Mouse (Mus musculus) neural tube, embryonic 12.5 days (tissue): ENCODE data around the gene Psmc6. TPM values are rescaled to one million over a fixed set of nuclear protein-coding genes. Genes with fewer than 3 reads are reported as not detected.

Source experiments
- ATAC-seq: fragments of 200-750 bp; cut with Nextera tagmentation; 2 replicates; pipeline ENCODE4 v1.8.0; 2017; ENCODE audit warnings: low read depth, mild to moderate bottlenecking, moderate TSS enrichment, moderate library complexity; ENCODE audit not compliant: low FRiP score
- H3K27ac ChIP-seq: fragments of 300-500 bp; sonication (generic); 2 replicates; pipeline ENCODE4 v1.5.1; 2016
- H3K27me3 ChIP-seq: fragments of 300-500 bp; sonication (generic); replicated peaks from 2 replicates; pipeline ENCODE4 v1.6.1; 2016; ENCODE audit warnings: mild to moderate bottlenecking
- H3K36me3 ChIP-seq: fragments of 300-500 bp; sonication (generic); 2 replicates; pipeline ENCODE4 v1.6.1; 2016; ENCODE audit warnings: mild to moderate bottlenecking
- H3K4me1 ChIP-seq: fragments of 300-500 bp; sonication (generic); 2 replicates; pipeline ENCODE4 v1.6.1; 2016
- H3K4me2 ChIP-seq: fragments of 300-500 bp; sonication (generic); replicated peaks from 2 replicates; pipeline ENCODE4 v1.6.1; 2016; ENCODE audit warnings: mild to moderate bottlenecking
- H3K4me3 ChIP-seq: fragments of 300-500 bp; sonication (generic); 2 replicates; pipeline ENCODE4 v1.5.1; 2016
- H3K9ac ChIP-seq: fragments of 300-500 bp; sonication (generic); 2 replicates; pipeline ENCODE4 v1.6.1; 2016; ENCODE audit warnings: mild to moderate bottlenecking
- H3K9me3 ChIP-seq: fragments of 300-500 bp; sonication (generic); 2 replicates; pipeline ENCODE4 v1.6.1; 2016; ENCODE audit warnings: mild to moderate bottlenecking
- WGBS: fragments of 180-500 bp; shearing (Covaris S2); methylation state at CpG from one replicate; pipeline ENCODE4 v1.1.7; 2016; 5-methylcytosine and 5-hydroxymethylcytosine counted together
- polyA plus RNA-seq: library from polyadenylated mRNA; unstranded; fragments of >200 nt; fragmentation: Nextera tagmentation; extraction: Ambion mirVana; gene quantifications from 2 replicates; pipeline ENCODE4 v1.2.1, GENCODE M21; 2016

Gene Psmc6
- polyA plus RNA-seq, result 202 and 219 TPM in 2 replicates

- Histone ChIP-seq H3K27ac (peak within 1 kb of the TSS; percentile 80), H3K4me3 (peak within 1 kb of the TSS; percentile 75), H3K9me3 (no peaks in the 10 kb centered on the region), H3K4me2 (peak within 1 kb of the TSS; percentile 60), H3K36me3 (peaks cover 22% of the 10 kb centered on the region), H3K4me1 (peaks cover 6% of the 10 kb centered on the region), H3K9ac (peak within 1 kb of the TSS; percentile 87), H3K27me3 (no peaks in the 10 kb centered on the region)
- ATAC-seq, result peak; percentile 96
- WGBS, result under 1% methylated on average over 44 of the region's 44 CpGs
Measured at GRCm38 (mm10) chr14:45329589-45330181, at the start of gene Psmc6. Psmc6 (plus strand) TSS chr14:45329788.

- no peaks in the 10 kb centered on the region for H3K4me1 ChIP-seq
- no peaks in the 10 kb centered on the region for H3K9me3 ChIP-seq
- no peak overlapping the region for H3K27ac ChIP-seq
- ATAC-seq, result no peak
- no peak overlapping the region for H3K4me2 ChIP-seq
- 91% methylated on average over 3 of the region's 3 CpGs for whole genome bisulfite sequencing
- H3K27me3 ChIP-seq, result no peaks in the 10 kb centered on the region
- H3K36me3 ChIP-seq, result peaks cover 19% of the 10 kb centered on the region
- no peak overlapping the region for H3K9ac ChIP-seq
- H3K4me3 ChIP-seq, result no peak overlapping the region
Measured at GRCm38 (mm10) chr14:45282066-45282465, 47.5 kb upstream of the Psmc6 start.

- no peak overlapping the region for H3K27ac ChIP-seq
- H3K4me3 ChIP-seq, result no peak overlapping the region
- H3K9me3 ChIP-seq, result no peaks in the 10 kb centered on the region
- H3K4me2 ChIP-seq, result no peak overlapping the region
- ATAC-seq, result no peak
- H3K27me3 ChIP-seq, result no peaks in the 10 kb centered on the region
- no peak overlapping the region for H3K9ac ChIP-seq
- 84% methylated on average over 4 of the region's 4 CpGs for WGBS
- peaks cover 3% of the 10 kb centered on the region; the same call in 1 of the 2 replicates for H3K36me3 ChIP-seq
- H3K4me1 ChIP-seq, result no peaks in the 10 kb centered on the region
Measured at GRCm38 (mm10) chr14:45291608-45292007, 38.0 kb upstream of the Psmc6 start.

- Histone ChIP-seq H3K36me3 (peaks cover 22% of the 10 kb centered on the region), H3K9ac (no peak overlapping the region), H3K4me2 (no peak overlapping the region), H3K27me3 (no peaks in the 10 kb centered on the region), H3K27ac (no peak overlapping the region), H3K4me1 (no peaks in the 10 kb centered on the region), H3K4me3 (no peak overlapping the region), H3K9me3 (no peaks in the 10 kb centered on the region)
- 57% methylated on average over 4 of the region's 4 CpGs for WGBS
- ATAC-seq, result peak; percentile 77
Measured at GRCm38 (mm10) chr14:45303939-45304338, 25.6 kb upstream of the Psmc6 start.

- ATAC-seq, result peak; percentile 39
Measured at GRCm38 (mm10) chr14:45304389-45304788, 25.2 kb upstream of the Psmc6 start.

GRCm38 (mm10) chr14:45305852-45306251, 23.7 kb upstream of the Psmc6 start:
- no peak for ATAC-seq
- H3K4me2 ChIP-seq, result no peak overlapping the region
- H3K27me3 ChIP-seq, result no peaks in the 10 kb centered on the region
- H3K36me3 ChIP-seq, result peaks cover 8% of the 10 kb centered on the region
- H3K4me3 ChIP-seq, result no peak overlapping the region
- H3K9ac ChIP-seq, result no peak overlapping the region
- WGBS, result 90% methylated on average over 5 of the region's 5 CpGs
- H3K27ac ChIP-seq, result no peak overlapping the region
- H3K9me3 ChIP-seq, result no peaks in the 10 kb centered on the region
- H3K4me1 ChIP-seq, result no peaks in the 10 kb centered on the region

More at GRCm38 (mm10) chr14:45304389-45304788, 25.2 kb upstream of the Psmc6 start:
- no peaks in the 10 kb centered on the region for H3K27me3 ChIP-seq
- H3K4me3 ChIP-seq, result no peak overlapping the region
- 71% methylated on average over 4 of the region's 4 CpGs for WGBS
- H3K9me3 ChIP-seq, result no peaks in the 10 kb centered on the region
- no peak overlapping the region for H3K27ac ChIP-seq
- no peak overlapping the region for H3K4me2 ChIP-seq
- H3K9ac ChIP-seq, result no peak overlapping the region
- no peaks in the 10 kb centered on the region for H3K4me1 ChIP-seq
- H3K36me3 ChIP-seq, result peaks cover 17% of the 10 kb centered on the region

- Histone ChIP-seq H3K9ac (no peak overlapping the region), H3K36me3 (no peaks in the 10 kb centered on the region; the same call in 1 of the 2 replicates), H3K27me3 (no peaks in the 10 kb centered on the region), H3K27ac (no peak overlapping the region), H3K4me3 (no peak overlapping the region), H3K9me3 (no peaks in the 10 kb centered on the region), H3K4me2 (no peak overlapping the region), H3K4me1 (no peaks in the 10 kb centered on the region)
- 94% methylated on average over 8 of the region's 8 CpGs for WGBS
- ATAC-seq, result no peak
Measured at GRCm38 (mm10) chr14:45307630-45308328, 21.8 kb upstream of the Psmc6 start.

- no peak for ATAC-seq
Measured at GRCm38 (mm10) chr14:45309646-45310045, 19.9 kb upstream of the Psmc6 start.

GRCm38 (mm10) chr14:45310101-45310500, 19.5 kb upstream of the Psmc6 start:
- ATAC-seq, result no peak
- Histone ChIP-seq H3K27me3 (no peaks in the 10 kb centered on the region), H3K4me2 (no peak overlapping the region), H3K4me3 (no peak overlapping the region), H3K9ac (no peak overlapping the region), H3K4me1 (no peaks in the 10 kb centered on the region), H3K27ac (no peak overlapping the region), H3K36me3 (no peaks in the 10 kb centered on the region; the same call in 1 of the 2 replicates), H3K9me3 (no peaks in the 10 kb centered on the region)
- WGBS, result 91% methylated on average over 14 of the region's 14 CpGs

More at GRCm38 (mm10) chr14:45309646-45310045, 19.9 kb upstream of the Psmc6 start:
- Histone ChIP-seq H3K4me1 (no peaks in the 10 kb centered on the region), H3K27ac (no peak overlapping the region), H3K4me2 (no peak overlapping the region), H3K36me3 (no peaks in the 10 kb centered on the region; the same call in 1 of the 2 replicates), H3K9me3 (no peaks in the 10 kb centered on the region), H3K9ac (no peak overlapping the region), H3K4me3 (no peak overlapping the region), H3K27me3 (no peaks in the 10 kb centered on the region)
- 92% methylated on average over 13 of the region's 13 CpGs for WGBS

GRCm38 (mm10) chr14:45316927-45317326, 12.7 kb upstream of the Psmc6 start:
- peak overlapping the region; percentile 89; the same call in 1 of the 2 replicates for H3K4me3 ChIP-seq
- 0 out of 2 replicates have a peak overlapping the region, but pooled peaks have one; percentile 29 for H3K9ac ChIP-seq
- no peak for ATAC-seq
- H3K9me3 ChIP-seq, result no peaks in the 10 kb centered on the region
- H3K27ac ChIP-seq, result no peak overlapping the region
- H3K4me2 ChIP-seq, result peak overlapping the region; percentile 69
- no peaks in the 10 kb centered on the region for H3K36me3 ChIP-seq
- WGBS, result 80% methylated on average over 5 of the region's 5 CpGs
- peaks cover 11% of the 10 kb centered on the region for H3K4me1 ChIP-seq
- 0 out of 2 replicates have a peak, but pooled peaks cover under 1% of the 10 kb centered on the region for H3K27me3 ChIP-seq

GRCm38 (mm10) chr14:45317921-45318411, 11.6 kb upstream of the Psmc6 start:
- WGBS, result under 1% methylated on average over 38 of the region's 38 CpGs
- peak; percentile 79 for ATAC-seq
- Histone ChIP-seq H3K4me3 (peak overlapping the region; percentile 89), H3K27ac (peak overlapping the region; percentile 79; the same call in 1 of the 2 replicates), H3K9me3 (no peaks in the 10 kb centered on the region), H3K4me2 (peak overlapping the region; percentile 69), H3K9ac (peak overlapping the region; percentile 90), H3K36me3 (no peaks in the 10 kb centered on the region), H3K27me3 (0 out of 2 replicates have a peak, but pooled peaks cover 2% of the 10 kb centered on the region), H3K4me1 (peaks cover 11% of the 10 kb centered on the region)
